Mouse (Mus musculus): Measurements from ENCODE around the gene Dagla. TPM values are rescaled to one million over a fixed set of nuclear protein-coding genes. Genes with fewer than 3 reads are reported as not detected.
A peak's percentile ranks its signal among the peaks of the same experiment; 100 is the strongest.

Dagla gene
- polyA plus RNA-seq, 1 experiment from 2014 or later: 1.3 TPM

GRCm38 (mm10) chr19:10278669-10279324, 25.9 kb downstream of the Dagla start:
- Histone ChIP-seq H3K4me2 (no peak overlapping the region), H3K9me3 (ENCODE audit: control insufficient read depth, low read length) (no peaks in the 10 kb centered on the region), H3K4me3 (ENCODE audit: low read depth, low read length) (no peak overlapping the region), H3K36me3 (ENCODE audit: control insufficient read depth, insufficient read depth, low read length) (no peaks in the 10 kb centered on the region), H3K27me3 (ENCODE audit: control insufficient read depth, insufficient read depth, low read length) (peaks cover 2% of the 10 kb centered on the region; the same call in 1 of the 2 replicates), H3K4me1 (ENCODE audit: control insufficient read depth, insufficient read depth, low read length) (peaks cover 10% of the 10 kb centered on the region), H3K27ac (ENCODE audit: low read depth, low read length) (no peak overlapping the region), H3K9ac (ENCODE audit: low read length) (no peak overlapping the region)
- no peak for DNase-seq (ENCODE audit: low spot score, missing footprints)
- no peak for ATAC-seq (ENCODE audit: low FRiP score)
- 35% methylated on average over 6 of the region's 6 CpGs for WGBS

- no peak overlapping the region for H3K9ac ChIP-seq (ENCODE audit: low read length)
- H3K9me3 ChIP-seq (ENCODE audit: control insufficient read depth, low read length): no peaks in the 10 kb centered on the region
- H3K27me3 ChIP-seq (ENCODE audit: control insufficient read depth, insufficient read depth, low read length): peaks cover 2% of the 10 kb centered on the region; the same call in 1 of the 2 replicates
Measured at GRCm38 (mm10) chr19:10277759-10278158, 26.9 kb downstream of the Dagla start.

GRCm38 (mm10) chr19:10277331-10277730, 27.3 kb downstream of the Dagla start:
- no peak overlapping the region for H3K4me3 ChIP-seq (ENCODE audit: low read depth, low read length)
- H3K9me3 ChIP-seq (ENCODE audit: control insufficient read depth, low read length): no peaks in the 10 kb centered on the region
- no peak overlapping the region for H3K9ac ChIP-seq (ENCODE audit: low read length)
- H3K36me3 ChIP-seq (ENCODE audit: control insufficient read depth, insufficient read depth, low read length): no peaks in the 10 kb centered on the region
- 2% methylated on average over 17 of the region's 17 CpGs for WGBS
- peak; percentile 88 for DNase-seq (ENCODE audit: low spot score, missing footprints)
- H3K4me2 ChIP-seq: peak overlapping the region; percentile 14
- no peak overlapping the region for H3K27ac ChIP-seq (ENCODE audit: low read depth, low read length)
- H3K27me3 ChIP-seq (ENCODE audit: control insufficient read depth, insufficient read depth, low read length): peaks cover 2% of the 10 kb centered on the region; the same call in 1 of the 2 replicates
- H3K4me1 ChIP-seq (ENCODE audit: control insufficient read depth, insufficient read depth, low read length): peaks cover 17% of the 10 kb centered on the region
- ATAC-seq (ENCODE audit: low FRiP score): peak; percentile 47

More at GRCm38 (mm10) chr19:10277759-10278158, 26.9 kb downstream of the Dagla start:
- H3K27ac ChIP-seq (ENCODE audit: low read depth, low read length): no peak overlapping the region
- WGBS: 13% methylated on average over 5 of the region's 5 CpGs
- peak overlapping the region; percentile 14; the same call in 1 of the 2 replicates for H3K4me2 ChIP-seq
- DNase-seq (ENCODE audit: low spot score, missing footprints) (no peak), ATAC-seq (ENCODE audit: low FRiP score) (peak; percentile 35)
- peaks cover 17% of the 10 kb centered on the region for H3K4me1 ChIP-seq (ENCODE audit: control insufficient read depth, insufficient read depth, low read length)
- no peak overlapping the region for H3K4me3 ChIP-seq (ENCODE audit: low read depth, low read length)
- no peaks in the 10 kb centered on the region for H3K36me3 ChIP-seq (ENCODE audit: control insufficient read depth, insufficient read depth, low read length)

- Histone ChIP-seq H3K4me3 (ENCODE audit: low read depth, low read length) (no peak overlapping the region), H3K9ac (ENCODE audit: low read length) (no peak overlapping the region), H3K4me2 (no peak overlapping the region; the same call in 1 of the 2 replicates), H3K27ac (ENCODE audit: low read depth, low read length) (no peak overlapping the region), H3K27me3 (ENCODE audit: control insufficient read depth, insufficient read depth, low read length) (peaks cover 2% of the 10 kb centered on the region; the same call in 1 of the 2 replicates), H3K36me3 (ENCODE audit: control insufficient read depth, insufficient read depth, low read length) (no peaks in the 10 kb centered on the region), H3K4me1 (ENCODE audit: control insufficient read depth, insufficient read depth, low read length) (peaks cover 17% of the 10 kb centered on the region), H3K9me3 (ENCODE audit: control insufficient read depth, low read length) (no peaks in the 10 kb centered on the region)
- no peak for DNase-seq (ENCODE audit: low spot score, missing footprints)
- no peak for ATAC-seq (ENCODE audit: low FRiP score)
- 78% methylated on average over 12 of the region's 12 CpGs for WGBS
Measured at GRCm38 (mm10) chr19:10276483-10277144, 28.1 kb downstream of the Dagla start.

- H3K27me3 ChIP-seq (ENCODE audit: control insufficient read depth, insufficient read depth, low read length): peaks cover 2% of the 10 kb centered on the region; the same call in 1 of the 2 replicates
- no peaks in the 10 kb centered on the region for H3K36me3 ChIP-seq (ENCODE audit: control insufficient read depth, insufficient read depth, low read length)
- no peak overlapping the region for H3K4me3 ChIP-seq (ENCODE audit: low read depth, low read length)
- H3K4me1 ChIP-seq (ENCODE audit: control insufficient read depth, insufficient read depth, low read length): peaks cover 17% of the 10 kb centered on the region
- H3K4me2 ChIP-seq: no peak overlapping the region
- H3K27ac ChIP-seq (ENCODE audit: low read depth, low read length): no peak overlapping the region
- DNase-seq (ENCODE audit: low spot score, missing footprints) (no peak), ATAC-seq (ENCODE audit: low FRiP score) (no peak)
- H3K9me3 ChIP-seq (ENCODE audit: control insufficient read depth, low read length): no peaks in the 10 kb centered on the region
- H3K9ac ChIP-seq (ENCODE audit: low read length): no peak overlapping the region
- WGBS: 51% methylated on average over 5 of the region's 5 CpGs
Measured at GRCm38 (mm10) chr19:10274056-10274455, 30.6 kb downstream of the Dagla start.

GRCm38 (mm10) chr19:10272746-10273145, 31.9 kb downstream of the Dagla start:
- 36% methylated on average over 11 of the region's 11 CpGs for WGBS
- Histone ChIP-seq H3K4me1 (ENCODE audit: control insufficient read depth, insufficient read depth, low read length) (peaks cover 13% of the 10 kb centered on the region), H3K9me3 (ENCODE audit: control insufficient read depth, low read length) (no peaks in the 10 kb centered on the region), H3K4me3 (ENCODE audit: low read depth, low read length) (no peak overlapping the region), H3K27ac (ENCODE audit: low read depth, low read length) (no peak overlapping the region), H3K9ac (ENCODE audit: low read length) (peak overlapping the region; percentile 39), H3K4me2 (no peak overlapping the region), H3K27me3 (ENCODE audit: control insufficient read depth, insufficient read depth, low read length) (peaks cover 2% of the 10 kb centered on the region; the same call in 1 of the 2 replicates), H3K36me3 (ENCODE audit: control insufficient read depth, insufficient read depth, low read length) (no peaks in the 10 kb centered on the region)
- peak; percentile 90 for DNase-seq (ENCODE audit: low spot score, missing footprints)
- ATAC-seq (ENCODE audit: low FRiP score): peak; percentile 64

GRCm38 (mm10) chr19:10271592-10271991, 33.1 kb downstream of the Dagla start:
- no peak overlapping the region for H3K27ac ChIP-seq (ENCODE audit: low read depth, low read length)
- H3K27me3 ChIP-seq (ENCODE audit: control insufficient read depth, insufficient read depth, low read length): 0 out of 2 replicates have a peak, but pooled peaks cover 2% of the 10 kb centered on the region
- no peaks in the 10 kb centered on the region for H3K36me3 ChIP-seq (ENCODE audit: control insufficient read depth, insufficient read depth, low read length)
- H3K4me3 ChIP-seq (ENCODE audit: low read depth, low read length): no peak overlapping the region
- WGBS: 90% methylated on average over 7 of the region's 7 CpGs
- DNase-seq (ENCODE audit: low spot score, missing footprints): no peak
- ATAC-seq (ENCODE audit: low FRiP score): no peak
- peaks cover 13% of the 10 kb centered on the region for H3K4me1 ChIP-seq (ENCODE audit: control insufficient read depth, insufficient read depth, low read length)
- H3K9me3 ChIP-seq (ENCODE audit: control insufficient read depth, low read length): no peaks in the 10 kb centered on the region
- no peak overlapping the region for H3K9ac ChIP-seq (ENCODE audit: low read length)
- H3K4me2 ChIP-seq: no peak overlapping the region

- H3K36me3 ChIP-seq (ENCODE audit: control insufficient read depth, insufficient read depth, low read length): no peaks in the 10 kb centered on the region
- WGBS: 85% methylated on average over 5 of the region's 5 CpGs
Measured at GRCm38 (mm10) chr19:10270356-10270755, 34.3 kb downstream of the Dagla start.

GRCm38 (mm10) chr19:10268851-10269250, 35.8 kb downstream of the Dagla start:
- no peaks in the 10 kb centered on the region for H3K27me3 ChIP-seq (ENCODE audit: control insufficient read depth, insufficient read depth, low read length)
- H3K27ac ChIP-seq (ENCODE audit: low read depth, low read length): no peak overlapping the region
- H3K4me2 ChIP-seq: no peak overlapping the region
- peaks cover 18% of the 10 kb centered on the region for H3K4me1 ChIP-seq (ENCODE audit: control insufficient read depth, insufficient read depth, low read length)
- no peaks in the 10 kb centered on the region for H3K36me3 ChIP-seq (ENCODE audit: control insufficient read depth, insufficient read depth, low read length)
- ATAC-seq (ENCODE audit: low FRiP score): no peak
- WGBS: 85% methylated on average over 15 of the region's 15 CpGs
- H3K4me3 ChIP-seq (ENCODE audit: low read depth, low read length): no peak overlapping the region
- no peaks in the 10 kb centered on the region for H3K9me3 ChIP-seq (ENCODE audit: control insufficient read depth, low read length)
- no peak for DNase-seq (ENCODE audit: low spot score, missing footprints)
- no peak overlapping the region for H3K9ac ChIP-seq (ENCODE audit: low read length)

More at GRCm38 (mm10) chr19:10270356-10270755, 34.3 kb downstream of the Dagla start:
- H3K9ac ChIP-seq (ENCODE audit: low read length): no peak overlapping the region
- H3K4me3 ChIP-seq (ENCODE audit: low read depth, low read length): no peak overlapping the region
- H3K9me3 ChIP-seq (ENCODE audit: control insufficient read depth, low read length): no peaks in the 10 kb centered on the region
- H3K27ac ChIP-seq (ENCODE audit: low read depth, low read length): no peak overlapping the region
- no peak overlapping the region for H3K4me2 ChIP-seq
- no peak for DNase-seq (ENCODE audit: low spot score, missing footprints)
- H3K4me1 ChIP-seq (ENCODE audit: control insufficient read depth, insufficient read depth, low read length): peaks cover 16% of the 10 kb centered on the region
- ATAC-seq (ENCODE audit: low FRiP score): no peak
- H3K27me3 ChIP-seq (ENCODE audit: control insufficient read depth, insufficient read depth, low read length): no peaks in the 10 kb centered on the region

All from midbrain, embryonic 11.5 days (tissue).